Mouse (Mus musculus): ENCODE measurements at regions not wholly inside any gene's neighbourhood (a gene's known extent, or its start where the extent isn't known, plus 50 kb on each side); places are given as distances from the start of the nearest gene placed in this dataset.

DNA sequence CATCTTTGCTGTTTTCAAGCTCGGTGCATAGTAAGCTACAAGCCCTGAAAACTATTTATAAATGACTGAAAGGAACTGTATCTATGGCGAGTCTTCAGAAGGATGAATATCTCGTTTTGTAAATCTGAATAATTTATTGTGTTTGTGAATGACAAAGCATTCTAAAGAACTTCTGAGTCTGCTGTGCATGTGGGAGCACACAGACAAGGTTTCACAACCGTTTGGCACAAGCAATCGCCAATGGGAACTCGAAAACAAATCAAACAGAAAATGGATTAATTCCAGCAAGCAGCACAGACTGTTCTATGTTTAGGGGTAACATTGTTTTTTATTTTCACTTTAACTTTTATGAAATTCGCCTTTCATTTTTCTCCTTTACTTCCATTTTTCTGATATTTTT is 486.0 kb downstream of the Tdrd3 start:
- no peaks in the 10 kb centered on the region for H3K9me3 ChIP-seq
- H3K36me3 ChIP-seq (replicated peaks), result no peaks in the 10 kb centered on the region
- no peak overlapping the region for H3K27ac ChIP-seq
- H3K4me1 ChIP-seq, result no peaks in the 10 kb centered on the region
- WGBS, result 87% methylated on average over 7 of the region's 7 CpGs
- no peaks in the 10 kb centered on the region for H3K27me3 ChIP-seq (ENCODE audit: poor library complexity, severe bottlenecking)
- no peak overlapping the region for H3K4me3 ChIP-seq
- no peak for DNase-seq (ENCODE audit: extremely low spot score, low spot score)

Measured in forebrain, embryonic 10.5 days (tissue).